Mouse (Mus musculus) small intestine, adult 2 months (tissue): ENCODE measurements around the gene Vmn2r86.
"Not testable (repeated sequence)": the region's sequence is repeated elsewhere in the genome, so short reads cannot be mapped to it uniquely, and the experiment has no call there.

Experiments
- CTCF ChIP-seq: fragments of 200-500 bp; IDR thresholded peaks from 2 replicates; pipeline ENCODE4 v1.5.1; 2012; ENCODE audit warnings: low read depth, mild to moderate bottlenecking, control low read depth, inconsistent platforms, low read length, moderate library complexity, mixed read lengths; ENCODE audit not compliant: insufficient replicate concordance, insufficient read length; ENCODE audit errors: extremely low read depth
- POLR2A ChIP-seq: fragments of 200-500 bp; IDR thresholded peaks from 2 replicates; pipeline ENCODE4 v1.6.1; 2012; ENCODE audit warnings: low read depth, mild to moderate bottlenecking, control low read depth, inconsistent platforms, low read length, moderate library complexity

DNA sequence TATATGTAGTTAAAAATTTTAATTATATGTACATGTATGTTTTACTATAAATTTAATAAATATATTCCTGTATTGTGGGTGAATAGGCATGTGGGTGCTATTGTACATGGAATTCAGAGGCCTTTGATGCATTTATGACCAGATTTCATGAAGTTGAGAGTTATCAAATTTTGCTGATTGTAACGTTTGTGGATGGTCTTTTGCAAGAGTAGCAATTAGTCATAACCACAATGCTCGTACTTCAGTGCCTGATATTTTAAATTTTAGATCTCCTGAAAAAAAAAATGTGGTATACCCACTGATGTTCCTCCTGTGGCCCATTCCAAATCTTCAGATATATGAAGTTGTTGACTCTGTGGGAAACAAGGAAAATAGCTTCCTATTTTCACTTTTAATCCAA lies 33.5 kb downstream of the Vmn2r86 start:
- TF ChIP-seq POLR2A, CTCF: not testable (repeated sequence)
